In the genomic region with DNA sequence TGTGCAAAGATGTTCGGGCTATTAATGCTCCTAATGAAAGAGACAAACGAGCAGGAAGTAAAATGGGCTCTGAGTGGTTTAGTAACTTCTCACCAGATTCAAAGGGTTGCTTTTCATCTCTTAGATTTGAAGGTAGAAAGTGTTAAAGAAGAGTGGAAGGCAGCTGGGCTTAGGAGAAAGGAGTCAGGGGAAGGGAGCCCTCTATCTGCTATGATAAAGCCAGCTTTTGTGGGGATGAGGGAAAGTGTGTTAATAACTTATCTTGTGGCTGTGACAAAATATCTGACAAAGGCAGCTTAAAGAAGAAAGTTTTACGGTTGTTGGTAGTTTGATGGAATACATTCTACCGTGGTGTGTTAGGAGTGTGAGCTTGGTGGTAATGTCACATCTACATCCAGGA, we compare ENCODE assay signal across 26 mouse cellular contexts. TPM values are rescaled to one million over a fixed set of nuclear protein-coding genes. Genes with fewer than 3 reads are reported as not detected.
DNase-seq lines count a peak whose midpoint lies in the region; ATAC-seq and TF ChIP-seq lines count a peak whose summit lies in the region.
"Had no signal": no experiment of that assay in that cellular context is flagged by ENCODE, and none has a peak within 500 bp of the region (broad histone marks: within the 10 kb centered on the region; RNA-seq: fewer than 3 reads in every experiment).

No protein-coding gene starts in this region.

- no peaks in the 10 kb centered on the region for H3K36me3 ChIP-seq in heart, embryonic 15.5 days
- H3K36me3 ChIP-seq in liver, embryonic 13.5 days = no peaks in the 10 kb centered on the region
- no peaks in the 10 kb centered on the region for H3K36me3 ChIP-seq in liver, postnatal 0 days (replicated peaks; ENCODE audit: insufficient read depth, low read length)
- H3K36me3 ChIP-seq in MEL (ENCODE audit: control insufficient read depth in 1 of 2, insufficient read depth in 2 of 2, low read length in 2 of 2) = peaks cover 0 to 4% of the 10 kb centered on the region in 2 experiments; a peak in 1 of 4 replicates
- no peaks in the 10 kb centered on the region for H3K36me3 ChIP-seq in stomach, embryonic 15.5 days
- H3K36me3 ChIP-seq: embryonic facial prominence, embryonic 15.5 days; forebrain, embryonic 15.5 days; hindbrain, embryonic 15.5 days; limb, embryonic 12.5 days; midbrain, embryonic 13.5 days; neural tube, embryonic 12.5 days had no signal

- WGBS in heart, embryonic 15.5 days = 35% methylated on average over 4 of the region's 4 CpGs
- WGBS in liver, embryonic 13.5 days (ENCODE audit: insufficient replicate concordance) = 30% methylated on average over 4 of the region's 4 CpGs
- WGBS in liver, postnatal 0 days (ENCODE audit: insufficient replicate concordance) = 25% methylated on average over 4 of the region's 4 CpGs
- 27% methylated on average over 4 of the region's 4 CpGs for WGBS in stomach, embryonic 15.5 days

- H3K4me1 ChIP-seq in heart, embryonic 15.5 days (replicated peaks) = no peaks in the 10 kb centered on the region; the same call in 1 of the 2 replicates
- H3K4me1 ChIP-seq in liver, embryonic 13.5 days (replicated peaks) = peaks cover 29% of the 10 kb centered on the region
- H3K4me1 ChIP-seq in liver, postnatal 0 days (ENCODE audit: insufficient read depth) = no peaks in the 10 kb centered on the region
- H3K4me1 ChIP-seq in MEL (ENCODE audit: control insufficient read depth in 1 of 2, insufficient read depth in 2 of 2, low read length in 2 of 2) = peaks cover 2 to 4% of the 10 kb centered on the region in 2 experiments; a peak in 2 of 4 replicates
- no peaks in the 10 kb centered on the region for H3K4me1 ChIP-seq in stomach, embryonic 15.5 days
- H3K4me1 ChIP-seq: embryonic facial prominence, embryonic 15.5 days; forebrain, embryonic 15.5 days; hindbrain, embryonic 15.5 days; limb, embryonic 12.5 days; midbrain, embryonic 13.5 days; neural tube, embryonic 12.5 days had no signal

- H3K9me3 ChIP-seq in heart, embryonic 15.5 days (replicated peaks) = no peaks in the 10 kb centered on the region
- no peaks in the 10 kb centered on the region for H3K9me3 ChIP-seq in liver, embryonic 13.5 days (replicated peaks)
- no peaks in the 10 kb centered on the region for H3K9me3 ChIP-seq in liver, postnatal 0 days (ENCODE audit: low read length)
- H3K9me3 ChIP-seq in MEL (replicated peaks; ENCODE audit: insufficient read depth, low read length) = no peaks in the 10 kb centered on the region
- H3K9me3 ChIP-seq in stomach, embryonic 15.5 days = no peaks in the 10 kb centered on the region
- H3K9me3 ChIP-seq: embryonic facial prominence, embryonic 15.5 days; forebrain, embryonic 15.5 days; hindbrain, embryonic 15.5 days; limb, embryonic 12.5 days; midbrain, embryonic 13.5 days; neural tube, embryonic 12.5 days had no signal

- TF ChIP-seq EP300 in liver, postnatal 0 days (IDR thresholded peaks at IDR 0.05; ENCODE audit: low read depth) = no peak
- TF ChIP-seq EP300 in MEL (IDR thresholded peaks at IDR 0.05; ENCODE audit: low read depth in 1 of 2, low read length in 2 of 2) = no peak

- H3K9ac ChIP-seq in heart, embryonic 15.5 days = no peak overlapping the region
- no peak overlapping the region for H3K9ac ChIP-seq in liver, embryonic 13.5 days
- no peak overlapping the region for H3K9ac ChIP-seq in liver, postnatal 0 days (replicated peaks)
- no peak overlapping the region for H3K9ac ChIP-seq in MEL (ENCODE audit: control insufficient read depth, low read depth, low read length, poor library complexity, severe bottlenecking)
- H3K9ac ChIP-seq in stomach, embryonic 15.5 days = no peak overlapping the region
- H3K9ac ChIP-seq: embryonic facial prominence, embryonic 15.5 days; forebrain, embryonic 15.5 days; hindbrain, embryonic 15.5 days; limb, embryonic 12.5 days; liver, embryonic 14.5 days; midbrain, embryonic 13.5 days; neural tube, embryonic 12.5 days had no signal

- TF ChIP-seq POLR2A in MEL (IDR thresholded peaks at IDR 0.05; ENCODE audit: control insufficient read depth in 1 of 2, insufficient read depth in 1 of 2, low read depth in 1 of 2, low read length in 2 of 2, poor library complexity in 1 of 2) = no peak

- no peak for TF ChIP-seq CTCF in liver, postnatal 0 days (IDR thresholded peaks at IDR 0.05; ENCODE audit: low read depth)
- TF ChIP-seq CTCF in MEL (IDR thresholded peaks at IDR 0.05 in 2 of 3, conservative IDR thresholded peaks at IDR 0.05 in 1 of 3; ENCODE audit: control insufficient read depth in 1 of 3, insufficient read depth in 1 of 3, low read depth in 2 of 3, low read length in 3 of 3, poor library complexity in 1 of 3, severe bottlenecking in 1 of 3) = peak in 1 of 3 experiments; percentile 35; a peak in 1 of 6 replicates

- no peaks in the 10 kb centered on the region for H3K27me3 ChIP-seq in heart, embryonic 15.5 days
- no peaks in the 10 kb centered on the region for H3K27me3 ChIP-seq in liver, embryonic 13.5 days
- H3K27me3 ChIP-seq in liver, postnatal 0 days (ENCODE audit: insufficient read depth, low read length) = no peaks in the 10 kb centered on the region
- H3K27me3 ChIP-seq in MEL (ENCODE audit: control insufficient read depth in 1 of 2, insufficient read depth in 2 of 2, low read length in 2 of 2) = no peaks in the 10 kb centered on the region; a peak in 1 of 4 replicates
- no peaks in the 10 kb centered on the region for H3K27me3 ChIP-seq in stomach, embryonic 15.5 days (replicated peaks)
- H3K27me3 ChIP-seq: embryonic facial prominence, embryonic 15.5 days; forebrain, embryonic 15.5 days; hindbrain, embryonic 15.5 days; limb, embryonic 12.5 days; midbrain, embryonic 13.5 days; neural tube, embryonic 12.5 days had no signal

- H3K4me2 ChIP-seq in heart, embryonic 15.5 days = no peak overlapping the region
- H3K4me2 ChIP-seq in liver, embryonic 13.5 days = no peak overlapping the region
- H3K4me2 ChIP-seq in liver, postnatal 0 days (ENCODE audit: low read depth, low read length) = no peak overlapping the region
- H3K4me2 ChIP-seq in stomach, embryonic 15.5 days = no peak overlapping the region
- H3K4me2 ChIP-seq: embryonic facial prominence, embryonic 15.5 days; forebrain, embryonic 15.5 days; hindbrain, embryonic 15.5 days; limb, embryonic 12.5 days; midbrain, embryonic 13.5 days; neural tube, embryonic 12.5 days had no signal

- no peak for ATAC-seq in heart, embryonic 15.5 days (replicated peaks; ENCODE audit: insufficient number of reproducible peaks, insufficient read depth, low FRiP score, low read depth)
- ATAC-seq in liver, embryonic 13.5 days (ENCODE audit: low read depth) = no peak
- ATAC-seq in liver, postnatal 0 days = no peak
- no peak for ATAC-seq in stomach, embryonic 15.5 days (ENCODE audit: insufficient read depth, low FRiP score, low read depth)
- no peak for ATAC-seq in cerebellum, adult (ENCODE audit: insufficient number of reproducible peaks, low FRiP score, low TSS enrichment)
- ATAC-seq: activated CD4-positive, CD25-positive, alpha-beta regulatory T cell, adult 4 months; forebrain, embryonic 15.5 days; midbrain, embryonic 13.5 days had no signal

- H3K27ac ChIP-seq in heart, embryonic 15.5 days = peak overlapping the region; percentile 42
- H3K27ac ChIP-seq in liver, embryonic 13.5 days = peak overlapping the region; percentile 43; the same call in 1 of the 2 replicates
- no peak overlapping the region for H3K27ac ChIP-seq in liver, postnatal 0 days (ENCODE audit: low read depth)
- H3K27ac ChIP-seq in MEL (ENCODE audit: control insufficient read depth, low read depth, low read length) = no peak overlapping the region
- 0 out of 2 replicates have a peak overlapping the region, but pooled peaks have one; percentile 44 for H3K27ac ChIP-seq in stomach, embryonic 15.5 days
- H3K27ac ChIP-seq: embryonic facial prominence, embryonic 15.5 days; forebrain, embryonic 15.5 days; hindbrain, embryonic 15.5 days; limb, embryonic 12.5 days; liver, embryonic 14.5 days; midbrain, embryonic 13.5 days; neural tube, embryonic 12.5 days had no signal

- no peak for DNase-seq in heart, adult 8-10 months (ENCODE audit: low spot score)
- DNase-seq in liver, embryonic 13.5 days = no peak
- no peak for DNase-seq in liver, postnatal 0 days
- peak; percentile 29 for DNase-seq in MEL (ENCODE audit: low read depth, low spot score)
- no peak for DNase-seq in embryo, embryonic 9.5 days (ENCODE audit: extremely low spot score)
- DNase-seq: adrenal gland, adult 8-10 months; cerebellum, adult 9-10 months; gastrocnemius, postnatal 10 days; heart, postnatal 4 days; kidney, adult 8-10 months; kidney, postnatal 10 days; layer of hippocampus, postnatal 36 days; lung, postnatal 14 days; right cerebral cortex, postnatal 14 days; thymus, postnatal 25 days had no signal

- H3K79me2 ChIP-seq in MEL (ENCODE audit: control insufficient read depth, insufficient read depth, low read length, poor library complexity) = no peaks in the 10 kb centered on the region

- H3K4me3 ChIP-seq in heart, embryonic 15.5 days = no peak overlapping the region
- H3K4me3 ChIP-seq in liver, embryonic 13.5 days (replicated peaks) = no peak overlapping the region
- no peak overlapping the region for H3K4me3 ChIP-seq in liver, postnatal 0 days (ENCODE audit: low read depth, low read length)
- H3K4me3 ChIP-seq in MEL (ENCODE audit: control insufficient read depth in 1 of 2, insufficient read depth in 1 of 2, low read depth in 2 of 2, low read length in 2 of 2) = no peak overlapping the region
- H3K4me3 ChIP-seq in stomach, embryonic 15.5 days (replicated peaks) = no peak overlapping the region
- H3K4me3 ChIP-seq: embryonic facial prominence, embryonic 15.5 days; forebrain, embryonic 15.5 days; hindbrain, embryonic 15.5 days; limb, embryonic 12.5 days; midbrain, embryonic 13.5 days; neural tube, embryonic 12.5 days had no signal

- peak; percentile 27 for TF ChIP-seq RAD21 in MEL (IDR thresholded peaks at IDR 0.05; ENCODE audit: low read depth, low read length)

RNA-seq across cellular contexts. Expression of a gene that starts 6.1 kb away (rescaled TPM):
- 1.2 TPM in 2 replicates for polyA plus RNA-seq in heart, embryonic 15.5 days (2015; fragmentation: Nextera tagmentation; extraction: Ambion mirVana)
- 1 to 10 TPM in 3 of 4 experiments, under 1 TPM in 1; 0.37 to 2.2 (median 2.0) TPM for total RNA-seq in heart, adult 8-10 months (2022)
- 1.4 and 1.6 TPM in 2 replicates for polyA plus RNA-seq in liver, embryonic 13.5 days (2015; fragmentation: Nextera tagmentation; extraction: Ambion mirVana)
- 4.7 and 5.0 TPM in 2 replicates for polyA plus RNA-seq in liver, postnatal 0 days (2015; fragmentation: Nextera tagmentation; extraction: Ambion mirVana)
- 0.04 TPM in 1 of 2 replicates, not detected in the other for total RNA-seq in MEL (2012; rRNA removed)
- under 1 TPM in 1 of 2 experiments, not detected in 1; 0.68 TPM for polyA plus RNA-seq in MEL (2012; ENCODE audit: insufficient read depth in 1 of 2, insufficient read length in 2 of 2, low read depth in 1 of 2, low replicate concordance in 2 of 2, missing spikeins in 1 of 2)
- polyA plus RNA-seq in stomach, embryonic 15.5 days (2015; fragmentation: Nextera tagmentation; extraction: Ambion mirVana) = 1.9 and 2.6 TPM in 2 replicates

RNA-seq across cellular contexts. Expression of a gene that starts 25.7 kb away (rescaled TPM):
- 1.9 and 3.1 TPM in 2 replicates for polyA plus RNA-seq in heart, embryonic 15.5 days (2015; fragmentation: Nextera tagmentation; extraction: Ambion mirVana)
- total RNA-seq in heart, adult 8-10 months (2022) = under 1 TPM; 0.44 to 0.98 (median 0.82) TPM
- 3.9 and 4.5 TPM in 2 replicates for polyA plus RNA-seq in liver, embryonic 13.5 days (2015; fragmentation: Nextera tagmentation; extraction: Ambion mirVana)
- polyA plus RNA-seq in liver, postnatal 0 days (2015; fragmentation: Nextera tagmentation; extraction: Ambion mirVana) = 4.9 and 5.0 TPM in 2 replicates
- 6.2 and 10.8 TPM in 2 replicates for total RNA-seq in MEL (2012; rRNA removed)
- 1 to 10 TPM in 1 of 2 experiments, not detected in 1; 4.1 TPM for polyA plus RNA-seq in MEL (2012; ENCODE audit: insufficient read depth in 1 of 2, insufficient read length in 2 of 2, low read depth in 1 of 2, low replicate concordance in 2 of 2, missing spikeins in 1 of 2)
- polyA plus RNA-seq in stomach, embryonic 15.5 days (2015; fragmentation: Nextera tagmentation; extraction: Ambion mirVana) = 6.8 and 7.4 TPM in 2 replicates

Comparison
In these comparisons a context has a peak if more than half of its experiments do, and no peak if none do; other contexts are left out.
1. H3K27ac ChIP-seq: peak in heart, embryonic 15.5 days (single experiment), liver, embryonic 13.5 days (single experiment) and stomach, embryonic 15.5 days (single experiment); none in liver, postnatal 0 days (single experiment) and MEL (single experiment).